In the genomic region with DNA sequence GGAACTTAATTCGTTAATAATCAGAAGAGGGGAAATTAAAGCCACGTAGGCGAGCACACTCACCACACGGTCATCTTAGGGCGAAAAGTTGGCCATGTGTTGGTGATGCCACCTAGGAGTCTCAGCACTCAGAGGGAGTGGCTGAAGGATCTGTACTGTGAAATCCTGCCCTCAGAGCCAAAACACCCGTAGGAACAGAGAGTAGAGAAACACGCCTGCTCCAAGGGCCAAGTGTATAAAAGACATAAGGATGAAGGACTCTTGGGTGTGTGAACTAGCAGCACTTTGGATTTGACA, we compare ENCODE assay signal across 8 mouse cellular contexts. TPM values are rescaled to one million over a fixed set of nuclear protein-coding genes. Genes with fewer than 3 reads are reported as not detected.
DNase-seq lines count a peak whose midpoint lies in the region; ATAC-seq and TF ChIP-seq lines count a peak whose summit lies in the region.
"Had no signal": no experiment of that assay in that cellular context is flagged by ENCODE, and none has a peak within 500 bp of the region (broad histone marks: within the 10 kb centered on the region; RNA-seq: fewer than 3 reads in every experiment).

No protein-coding gene starts in this region.

- peaks cover 30% of the 10 kb centered on the region for H3K27me3 ChIP-seq in lung, embryonic 14.5 days (ENCODE audit: insufficient read depth, low read length)
- peaks cover 18% of the 10 kb centered on the region for H3K27me3 ChIP-seq in forebrain, embryonic 14.5 days (replicated peaks; ENCODE audit: control insufficient read depth, insufficient read depth, low read length)
- peaks cover 24% of the 10 kb centered on the region for H3K27me3 ChIP-seq in limb, embryonic 14.5 days (ENCODE audit: control insufficient read depth, insufficient read depth, low read length)
- H3K27me3 ChIP-seq in stomach, embryonic 16.5 days (ENCODE audit: control insufficient read depth, insufficient read depth, low read length), result peaks cover 14% of the 10 kb centered on the region

- H3K27ac ChIP-seq in lung, embryonic 14.5 days (ENCODE audit: low read depth), result no peak overlapping the region
- no peak overlapping the region for H3K27ac ChIP-seq in forebrain, embryonic 14.5 days (ENCODE audit: low read depth, low read length)
- H3K27ac ChIP-seq in limb, embryonic 14.5 days (replicated peaks; ENCODE audit: low read depth, low read length), result no peak overlapping the region
- no peak overlapping the region for H3K27ac ChIP-seq in stomach, embryonic 16.5 days (ENCODE audit: low read length)

- H3K4me3 ChIP-seq in lung, embryonic 14.5 days (ENCODE audit: low read depth, low read length), result peak overlapping the region; percentile 38
- peak overlapping the region; percentile 44 for H3K4me3 ChIP-seq in forebrain, embryonic 14.5 days (ENCODE audit: low read depth, low read length)
- peak overlapping the region; percentile 37 for H3K4me3 ChIP-seq in limb, embryonic 14.5 days (replicated peaks; ENCODE audit: low read length)
- H3K4me3 ChIP-seq in stomach, embryonic 16.5 days (replicated peaks; ENCODE audit: low read length), result peak overlapping the region; percentile 42

- H3K9me3 ChIP-seq in lung, embryonic 14.5 days (ENCODE audit: low read depth, low read length), result no peaks in the 10 kb centered on the region
- no peaks in the 10 kb centered on the region for H3K9me3 ChIP-seq in forebrain, embryonic 14.5 days (replicated peaks; ENCODE audit: control insufficient read depth, low read length)
- H3K9me3 ChIP-seq in limb, embryonic 14.5 days (ENCODE audit: control insufficient read depth, low read length), result no peaks in the 10 kb centered on the region
- H3K9me3 ChIP-seq in stomach, embryonic 16.5 days (replicated peaks; ENCODE audit: control insufficient read depth, low read length), result no peaks in the 10 kb centered on the region

- H3K9ac ChIP-seq in lung, embryonic 14.5 days, result no peak overlapping the region
- peak overlapping the region; percentile 72 for H3K9ac ChIP-seq in forebrain, embryonic 14.5 days (ENCODE audit: low read length)
- peak overlapping the region; percentile 38; the same call in 1 of the 2 replicates for H3K9ac ChIP-seq in limb, embryonic 14.5 days (ENCODE audit: low read depth, low read length, severe bottlenecking)
- no peak overlapping the region for H3K9ac ChIP-seq in stomach, embryonic 16.5 days (ENCODE audit: low read length)

- 20% methylated on average over 7 of the region's 7 CpGs for WGBS in lung, embryonic 14.5 days
- 15% methylated on average over 7 of the region's 7 CpGs for WGBS in forebrain, embryonic 14.5 days
- 25% methylated on average over 7 of the region's 7 CpGs for WGBS in limb, embryonic 14.5 days
- 29% methylated on average over 7 of the region's 7 CpGs for WGBS in stomach, embryonic 16.5 days

- H3K4me2 ChIP-seq in lung, embryonic 14.5 days, result peak overlapping the region; percentile 65
- peak overlapping the region; percentile 93 for H3K4me2 ChIP-seq in forebrain, embryonic 14.5 days (ENCODE audit: low read length)
- H3K4me2 ChIP-seq in limb, embryonic 14.5 days (replicated peaks; ENCODE audit: low read depth, low read length, severe bottlenecking), result peak overlapping the region; percentile 90
- H3K4me2 ChIP-seq in stomach, embryonic 16.5 days (ENCODE audit: low read depth, low read length), result peak overlapping the region; percentile 77

- TF ChIP-seq CTCF in lung, embryonic 14.5 days (IDR thresholded peaks at IDR 0.05; ENCODE audit: low read depth), result no peak

- DNase-seq in lung, embryonic 14.5 days, result no peak
- no peak for DNase-seq in lung, postnatal 4 days
- DNase-seq in forebrain, embryonic 14.5 days (ENCODE audit: low spot score), result no peak
- DNase-seq in limb, embryonic 14.5 days (ENCODE audit: low spot score), result no peak
- DNase-seq in Muller cell, postnatal 12 days (ENCODE audit: inconsistent ontology term), result no peak
- DNase-seq in layer of hippocampus, adult 9-11 months, result no peak
- DNase-seq: cerebellum, adult 18-20 months had no signal

- no peaks in the 10 kb centered on the region for H3K36me3 ChIP-seq in lung, embryonic 14.5 days (ENCODE audit: insufficient read depth)
- no peaks in the 10 kb centered on the region for H3K36me3 ChIP-seq in forebrain, embryonic 14.5 days (ENCODE audit: control insufficient read depth, insufficient read depth, low read length)
- no peaks in the 10 kb centered on the region for H3K36me3 ChIP-seq in limb, embryonic 14.5 days (ENCODE audit: control insufficient read depth, insufficient read depth, low read length)
- H3K36me3 ChIP-seq in stomach, embryonic 16.5 days (ENCODE audit: control insufficient read depth, insufficient read depth, low read length), result no peaks in the 10 kb centered on the region

- H3K4me1 ChIP-seq in lung, embryonic 14.5 days (ENCODE audit: insufficient read depth), result no peaks in the 10 kb centered on the region
- peaks cover 8% of the 10 kb centered on the region; the same call in 1 of the 2 replicates for H3K4me1 ChIP-seq in forebrain, embryonic 14.5 days (ENCODE audit: control insufficient read depth, insufficient read depth, low read length)
- no peaks in the 10 kb centered on the region for H3K4me1 ChIP-seq in limb, embryonic 14.5 days (ENCODE audit: control insufficient read depth, insufficient read depth, low read length)
- peaks cover 3% of the 10 kb centered on the region for H3K4me1 ChIP-seq in stomach, embryonic 16.5 days (ENCODE audit: control insufficient read depth, insufficient read depth, low read length)

- TF ChIP-seq POLR2A in limb, embryonic 14.5 days (IDR thresholded peaks at IDR 0.05; ENCODE audit: borderline replicate concordance, extremely low read depth, insufficient read depth, insufficient read length), result no peak

- no peak for ATAC-seq in lung, embryonic 14.5 days (ENCODE audit: insufficient read depth)
- ATAC-seq in forebrain, embryonic 14.5 days, result no peak
- ATAC-seq in limb, embryonic 14.5 days (ENCODE audit: low FRiP score, low read depth), result no peak
- no peak for ATAC-seq in stomach, embryonic 16.5 days (ENCODE audit: insufficient read depth, low FRiP score)

RNA-seq across cellular contexts. Expression of a gene that starts 0.4 kb away (rescaled TPM):
- 0.30 TPM in 1 of 2 replicates, not detected in the other for polyA plus RNA-seq in lung, embryonic 14.5 days (2014; fragmentation: Nextera tagmentation; extraction: Ambion mirVana)
- 0.42 and 0.99 TPM in 2 replicates for polyA plus RNA-seq in forebrain, embryonic 14.5 days (2014; fragmentation: Nextera tagmentation; extraction: Ambion mirVana)
- polyA plus RNA-seq in limb, embryonic 14.5 days (2012; rRNA removed), result 0.04 and 0.06 TPM in 2 replicates
- 0.08 TPM in 1 of 2 replicates, not detected in the other for polyA plus RNA-seq in limb, embryonic 14.5 days (2014; fragmentation: Nextera tagmentation; extraction: Ambion mirVana)
- not detected in 2 replicates for polyA plus RNA-seq in stomach, embryonic 16.5 days (2015; fragmentation: Nextera tagmentation; extraction: Ambion mirVana)

RNA-seq across cellular contexts. Expression of a gene that starts 40.1 kb away (rescaled TPM):
- 0.07 and 0.09 TPM in 2 replicates for polyA plus RNA-seq in lung, embryonic 14.5 days (2014; fragmentation: Nextera tagmentation; extraction: Ambion mirVana)
- polyA plus RNA-seq in forebrain, embryonic 14.5 days (2014; fragmentation: Nextera tagmentation; extraction: Ambion mirVana), result 0.08 TPM in 1 of 2 replicates, not detected in the other
- 0.15 and 0.21 TPM in 2 replicates for polyA plus RNA-seq in limb, embryonic 14.5 days (2012; rRNA removed)
- polyA plus RNA-seq in limb, embryonic 14.5 days (2014; fragmentation: Nextera tagmentation; extraction: Ambion mirVana), result 0.29 and 0.32 TPM in 2 replicates
- polyA plus RNA-seq in stomach, embryonic 16.5 days (2015; fragmentation: Nextera tagmentation; extraction: Ambion mirVana), result 0.06 TPM in 1 of 2 replicates, not detected in the other

Comparison
In these comparisons a context has a peak if more than half of its experiments do, and no peak if none do; other contexts are left out.
1. H3K9ac ChIP-seq: peak in forebrain, embryonic 14.5 days (single experiment) and limb, embryonic 14.5 days (single experiment); none in lung, embryonic 14.5 days (single experiment) and stomach, embryonic 16.5 days (single experiment).
2. Peak in every context shown above with its lines, with median percentiles within 50 percentile points of each other: H3K4me2 ChIP-seq and H3K4me3 ChIP-seq.